Mouse (Mus musculus) kidney, embryonic 14.5 days (tissue): Measurements from ENCODE around the gene Slc35c2. TPM values are rescaled to one million over a fixed set of nuclear protein-coding genes. Genes with fewer than 3 reads are reported as not detected.

ENCODE experiments used
- ATAC-seq: fragments of 200-750 bp; cut with Nextera tagmentation; 2 replicates; pipeline ENCODE4 v1.8.0; 2017; ENCODE audit warnings: moderate number of reproducible peaks, mild to moderate bottlenecking, moderate TSS enrichment, moderate library complexity; ENCODE audit not compliant: low FRiP score, low TSS enrichment
- H3K27ac ChIP-seq: fragments of 300-500 bp; sonication (generic); 2 replicates; pipeline ENCODE4 v1.5.1; 2014; ENCODE audit warnings: low read depth, mild to moderate bottlenecking, low read length, moderate library complexity, mixed read lengths
- H3K27me3 ChIP-seq: fragments of 300-500 bp; sonication (generic); 2 replicates; pipeline ENCODE4 v1.6.1; 2014; ENCODE audit warnings: mild to moderate bottlenecking, low read length; ENCODE audit not compliant: control insufficient read depth, insufficient read depth
- H3K36me3 ChIP-seq: fragments of 300-500 bp; sonication (generic); 2 replicates; pipeline ENCODE4 v1.6.1; 2014; ENCODE audit warnings: low read length, mixed read lengths; ENCODE audit not compliant: control insufficient read depth, insufficient read depth
- H3K4me1 ChIP-seq: fragments of 300-500 bp; sonication (generic); 2 replicates; pipeline ENCODE4 v1.6.1; 2014; ENCODE audit warnings: low read length, mixed read lengths; ENCODE audit not compliant: control insufficient read depth, insufficient read depth
- H3K4me2 ChIP-seq: fragments of 300-500 bp; sonication (generic); replicated peaks from 2 replicates; pipeline ENCODE4 v1.6.1; 2014; ENCODE audit warnings: low read depth, mild to moderate bottlenecking, low read length
- H3K4me3 ChIP-seq: fragments of 300-500 bp; sonication (generic); 2 replicates; pipeline ENCODE4 v1.5.1; 2014; ENCODE audit warnings: mild to moderate bottlenecking, low read length
- H3K9ac ChIP-seq: fragments of 300-500 bp; sonication (generic); 2 replicates; pipeline ENCODE4 v1.6.1; 2014; ENCODE audit warnings: low read depth, mild to moderate bottlenecking, low read length, moderate library complexity
- H3K9me3 ChIP-seq: fragments of 300-500 bp; sonication (generic); 2 replicates; pipeline ENCODE4 v1.6.1; 2016; ENCODE audit warnings: low read length; ENCODE audit not compliant: control insufficient read depth
- WGBS: fragments of 180-500 bp; shearing (Covaris S2); extraction: QIAGEN DNeasy Blood & Tissue Kit; methylation state at CpG from one replicate; pipeline ENCODE4 v1.1.7; 2014; 5-methylcytosine and 5-hydroxymethylcytosine counted together
- polyA plus RNA-seq: library from polyadenylated mRNA; unstranded; fragments of >200 nt; fragmentation: Nextera tagmentation; extraction: Ambion mirVana; gene quantifications from 2 replicates; pipeline ENCODE4 v1.2.1, GENCODE M21; 2014

Gene Slc35c2
- polyA plus RNA-seq, 1 experiment from 2014 or later = 54.1 TPM

GRCm38 (mm10) chr2:165303354-165304012 lies 15.8 kb upstream of the Slc35c2 start:
- whole genome bisulfite sequencing = 90% methylated on average over 6 of the region's 6 CpGs
- Histone ChIP-seq H3K27ac (no peak overlapping the region), H3K4me2 (no peak overlapping the region), H3K9ac (no peak overlapping the region), H3K4me3 (no peak overlapping the region), H3K27me3 (no peaks in the 10 kb centered on the region), H3K9me3 (no peaks in the 10 kb centered on the region), H3K4me1 (no peaks in the 10 kb centered on the region), H3K36me3 (peaks cover 53% of the 10 kb centered on the region)
- ATAC-seq = no peak

GRCm38 (mm10) chr2:165301409-165301808 lies 13.7 kb upstream of the Slc35c2 start:
- H3K4me1 ChIP-seq = no peaks in the 10 kb centered on the region
- no peaks in the 10 kb centered on the region for H3K27me3 ChIP-seq
- H3K4me3 ChIP-seq = no peak overlapping the region
- H3K9me3 ChIP-seq = no peaks in the 10 kb centered on the region
- H3K36me3 ChIP-seq = peaks cover 66% of the 10 kb centered on the region
- no peak for ATAC-seq
- 70% methylated on average over 3 of the region's 3 CpGs for WGBS
- no peak overlapping the region for H3K4me2 ChIP-seq
- H3K9ac ChIP-seq = no peak overlapping the region
- no peak overlapping the region for H3K27ac ChIP-seq

- no peaks in the 10 kb centered on the region for H3K27me3 ChIP-seq
- ATAC-seq = no peak
- H3K36me3 ChIP-seq = peaks cover 71% of the 10 kb centered on the region
- H3K4me2 ChIP-seq = no peak overlapping the region
- 71% methylated on average over 6 of the region's 6 CpGs for WGBS
- H3K4me3 ChIP-seq = no peak overlapping the region
- no peaks in the 10 kb centered on the region for H3K9me3 ChIP-seq
- H3K4me1 ChIP-seq = no peaks in the 10 kb centered on the region
- no peak overlapping the region for H3K9ac ChIP-seq
- H3K27ac ChIP-seq = no peak overlapping the region
These were observed 13.2 kb upstream of the Slc35c2 start for GRCm38 (mm10) chr2:165300885-165301284.

GRCm38 (mm10) chr2:165300424-165300823 lies 12.8 kb upstream of the Slc35c2 start:
- Histone ChIP-seq H3K4me2 (no peak overlapping the region), H3K36me3 (peaks cover 74% of the 10 kb centered on the region), H3K4me1 (no peaks in the 10 kb centered on the region), H3K9ac (no peak overlapping the region), H3K4me3 (no peak overlapping the region), H3K27me3 (no peaks in the 10 kb centered on the region), H3K27ac (no peak overlapping the region), H3K9me3 (no peaks in the 10 kb centered on the region)
- no peak for ATAC-seq
- 85% methylated on average over 8 of the region's 8 CpGs for WGBS

- no peak overlapping the region for H3K9ac ChIP-seq
- 0 out of 2 replicates have a peak, but pooled peaks have one; percentile 17 for ATAC-seq
- no peaks in the 10 kb centered on the region for H3K27me3 ChIP-seq
- H3K4me3 ChIP-seq = no peak overlapping the region
- WGBS = 87% methylated on average over 11 of the region's 11 CpGs
- no peaks in the 10 kb centered on the region for H3K4me1 ChIP-seq
- no peaks in the 10 kb centered on the region for H3K9me3 ChIP-seq
- peaks cover 69% of the 10 kb centered on the region for H3K36me3 ChIP-seq
- no peak overlapping the region for H3K4me2 ChIP-seq
- H3K27ac ChIP-seq = no peak overlapping the region
These were observed 9.8 kb upstream of the Slc35c2 start for GRCm38 (mm10) chr2:165297429-165297828.

GRCm38 (mm10) chr2:165296571-165296970 lies 8.9 kb upstream of the Slc35c2 start:
- WGBS = 89% methylated on average over 18 of the region's 18 CpGs

GRCm38 (mm10) chr2:165288315-165289031 lies 804 bp upstream of the Slc35c2 start:
- Histone ChIP-seq H3K9ac (peak overlapping the region; percentile 18; the same call in 1 of the 2 replicates), H3K27ac (no peak overlapping the region), H3K9me3 (no peaks in the 10 kb centered on the region), H3K4me1 (peaks cover 17% of the 10 kb centered on the region), H3K4me3 (peak overlapping the region; percentile 73; the same call in 1 of the 2 replicates), H3K4me2 (peak overlapping the region; percentile 95), H3K27me3 (no peaks in the 10 kb centered on the region), H3K36me3 (peaks cover 30% of the 10 kb centered on the region)
- ATAC-seq = peak; percentile 40; the same call in 1 of the 2 replicates
- 69% methylated on average over 18 of the region's 18 CpGs for WGBS

More at GRCm38 (mm10) chr2:165296571-165296970, 8.9 kb upstream of the Slc35c2 start:
- no peak overlapping the region for H3K9ac ChIP-seq
- H3K4me1 ChIP-seq = no peaks in the 10 kb centered on the region
- no peak overlapping the region for H3K4me3 ChIP-seq
- no peak overlapping the region for H3K27ac ChIP-seq
- H3K4me2 ChIP-seq = no peak overlapping the region
- H3K9me3 ChIP-seq = no peaks in the 10 kb centered on the region
- H3K27me3 ChIP-seq = no peaks in the 10 kb centered on the region
- no peak for ATAC-seq
- peaks cover 69% of the 10 kb centered on the region for H3K36me3 ChIP-seq

- peaks cover 17% of the 10 kb centered on the region for H3K4me1 ChIP-seq
- H3K27ac ChIP-seq = no peak overlapping the region
- 63% methylated on average over 18 of the region's 18 CpGs for WGBS
These were observed 1.1 kb downstream of the Slc35c2 start for GRCm38 (mm10) chr2:165286361-165287201.

More at GRCm38 (mm10) chr2:165286361-165287201, 1.1 kb downstream of the Slc35c2 start:
- Histone ChIP-seq H3K9ac (peak overlapping the region; percentile 65), H3K36me3 (peaks cover 23% of the 10 kb centered on the region), H3K27me3 (no peaks in the 10 kb centered on the region), H3K4me3 (peak overlapping the region; percentile 73), H3K4me2 (peak overlapping the region; percentile 95), H3K9me3 (no peaks in the 10 kb centered on the region)
- no peak for ATAC-seq
